Mouse (Mus musculus) hindbrain, embryonic 12.5 days (tissue): Measurements from ENCODE around the gene 4930556J24Rik. TPM values are rescaled to one million over a fixed set of nuclear protein-coding genes. Genes with fewer than 3 reads are reported as not detected.

ENCODE experiments used
- ATAC-seq: fragments of 200-750 bp; cut with Nextera tagmentation; 2 replicates; pipeline ENCODE4 v1.8.0; 2017; ENCODE audit warnings: moderate TSS enrichment; ENCODE audit not compliant: low FRiP score
- H3K27ac ChIP-seq: fragments of 300-500 bp; sonication (generic); 2 replicates; pipeline ENCODE4 v1.5.1; 2016; ENCODE audit warnings: mild to moderate bottlenecking
- H3K27me3 ChIP-seq: fragments of 300-500 bp; sonication (generic); 2 replicates; pipeline ENCODE4 v1.6.1; 2016; ENCODE audit warnings: mild to moderate bottlenecking
- H3K36me3 ChIP-seq: fragments of 300-500 bp; sonication (generic); 2 replicates; pipeline ENCODE4 v1.6.1; 2016; ENCODE audit warnings: mild to moderate bottlenecking
- H3K4me1 ChIP-seq: fragments of 300-500 bp; sonication (generic); 2 replicates; pipeline ENCODE4 v1.6.1; 2016
- H3K4me2 ChIP-seq: fragments of 300-500 bp; sonication (generic); replicated peaks from 2 replicates; pipeline ENCODE4 v1.6.1; 2016; ENCODE audit warnings: mild to moderate bottlenecking
- H3K4me3 ChIP-seq: fragments of 300-500 bp; sonication (generic); 2 replicates; pipeline ENCODE4 v1.5.1; 2016; ENCODE audit warnings: mild to moderate bottlenecking
- H3K9ac ChIP-seq: fragments of 300-500 bp; sonication (generic); 2 replicates; pipeline ENCODE4 v1.6.1; 2016; ENCODE audit warnings: mild to moderate bottlenecking, moderate library complexity
- H3K9me3 ChIP-seq: fragments of 300-500 bp; sonication (generic); replicated peaks from 2 replicates; pipeline ENCODE4 v1.6.1; 2016; ENCODE audit warnings: mild to moderate bottlenecking
- WGBS: fragments of 180-500 bp; shearing (Covaris S2); methylation state at CpG from one replicate; pipeline ENCODE4 v1.1.7; 2016; 5-methylcytosine and 5-hydroxymethylcytosine counted together
- polyA plus RNA-seq: library from polyadenylated mRNA; unstranded; fragments of >200 nt; fragmentation: Nextera tagmentation; extraction: Ambion mirVana; gene quantifications from 2 replicates; pipeline ENCODE4 v1.2.1, GENCODE M21; 2016

4930556J24Rik gene
- polyA plus RNA-seq, 1 experiment from 2014 or later = 0.30 TPM

DNA sequence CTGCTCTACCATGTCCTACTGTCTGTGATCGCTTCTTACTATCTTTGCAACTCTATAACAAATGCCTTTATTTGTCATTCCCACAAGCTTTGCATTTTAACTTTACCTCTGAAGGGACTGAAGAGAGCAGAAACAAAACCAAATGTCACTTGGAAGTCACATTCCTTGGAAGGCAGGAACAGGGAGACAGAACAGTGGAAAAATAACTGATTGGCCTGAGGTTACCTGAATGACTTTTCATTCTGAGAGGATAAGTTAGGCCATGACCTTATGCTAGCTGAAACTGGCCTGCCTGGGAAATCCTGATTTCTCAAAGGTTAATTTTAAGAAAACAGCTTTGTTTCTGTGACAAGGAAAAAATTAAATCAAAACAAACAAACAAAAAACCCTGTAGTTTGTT is 80.6 kb downstream of the 4930556J24Rik start:
- H3K27me3 ChIP-seq = no peaks in the 10 kb centered on the region
- no peaks in the 10 kb centered on the region for H3K9me3 ChIP-seq
- no peak overlapping the region for H3K27ac ChIP-seq
- peak overlapping the region; percentile 60 for H3K4me2 ChIP-seq
- no peak overlapping the region for H3K4me3 ChIP-seq
- peaks cover 9% of the 10 kb centered on the region; the same call in 1 of the 2 replicates for H3K4me1 ChIP-seq
- no peak overlapping the region for H3K9ac ChIP-seq
- peaks cover 28% of the 10 kb centered on the region for H3K36me3 ChIP-seq
- no peak for ATAC-seq
- WGBS = 88% methylated on average over 1 of the region's 1 CpGs

DNA sequence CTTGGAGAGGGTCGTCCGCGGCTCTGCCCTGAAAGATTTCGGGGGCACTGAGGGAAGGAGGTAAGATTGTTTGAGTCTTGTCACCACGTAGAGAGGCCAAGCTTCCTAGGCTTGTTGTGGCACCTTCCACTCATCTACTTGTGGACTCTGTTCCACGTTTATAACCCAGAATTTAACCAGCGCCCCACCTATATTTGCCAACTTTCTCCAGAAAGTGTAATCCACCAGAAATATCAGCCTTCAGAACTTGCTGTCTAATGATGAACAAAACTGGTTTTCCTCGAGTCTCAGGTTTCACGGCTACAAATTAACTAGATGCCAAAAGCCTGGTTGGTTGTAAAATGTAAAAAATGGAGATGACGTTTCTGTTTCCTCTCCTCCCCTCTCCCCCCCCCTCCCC is 81.1 kb downstream of the 4930556J24Rik start:
- WGBS = 6% methylated on average over 10 of the region's 10 CpGs
- no peak for ATAC-seq
- H3K36me3 ChIP-seq = peaks cover 28% of the 10 kb centered on the region
- no peaks in the 10 kb centered on the region for H3K27me3 ChIP-seq
- peak overlapping the region; percentile 67 for H3K9ac ChIP-seq
- peak overlapping the region; percentile 60 for H3K4me2 ChIP-seq
- no peaks in the 10 kb centered on the region for H3K9me3 ChIP-seq
- H3K27ac ChIP-seq = peak overlapping the region; percentile 85
- H3K4me3 ChIP-seq = peak overlapping the region; percentile 45
- peaks cover 9% of the 10 kb centered on the region; the same call in 1 of the 2 replicates for H3K4me1 ChIP-seq

- peak within 1 kb of the TSS; percentile 67 for H3K9ac ChIP-seq
- H3K27me3 ChIP-seq = no peaks in the 10 kb centered on the region
- H3K4me1 ChIP-seq = peaks cover 9% of the 10 kb centered on the region; the same call in 1 of the 2 replicates
- peak within 1 kb of the TSS; percentile 85 for H3K27ac ChIP-seq
- ATAC-seq = peak; percentile 99
- no peaks in the 10 kb centered on the region for H3K9me3 ChIP-seq
- peak within 1 kb of the TSS; percentile 60 for H3K4me2 ChIP-seq
- 2% methylated on average over 46 of the region's 46 CpGs for WGBS
- H3K36me3 ChIP-seq = peaks cover 28% of the 10 kb centered on the region
- peak within 1 kb of the TSS; percentile 45 for H3K4me3 ChIP-seq
Observed at GRCm38 (mm10) chr11:3894406-3895281, 81.9 kb downstream of the 4930556J24Rik start, which contains the start of the genes 4921536K21Rik and Dusp18. Gene 4921536K21Rik, minus strand, starts transcription at chr11:3895098. Gene Dusp18, plus strand, starts transcription at chr11:3895240.

DNA sequence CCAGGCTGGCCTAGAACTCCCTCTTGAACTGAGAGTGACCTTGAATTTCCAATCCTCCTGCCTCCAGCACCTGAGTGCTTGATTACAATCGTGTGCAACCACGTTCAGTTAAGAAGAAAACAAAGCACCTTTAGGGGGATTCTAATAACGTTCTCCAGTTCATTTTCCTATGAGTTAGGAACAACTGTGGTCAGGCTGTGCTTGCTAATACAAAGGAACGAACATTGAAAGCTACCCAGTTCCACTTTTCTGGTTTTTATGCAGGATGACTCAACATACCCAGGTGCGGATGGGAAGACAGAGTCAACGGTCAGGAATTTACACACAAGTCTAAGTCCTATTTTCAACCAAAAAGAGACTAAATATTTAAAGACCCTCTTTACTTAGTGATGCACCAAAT is 82.6 kb downstream of the 4930556J24Rik start:
- Histone ChIP-seq H3K9me3 (no peaks in the 10 kb centered on the region), H3K4me1 (peaks cover 9% of the 10 kb centered on the region; the same call in 1 of the 2 replicates), H3K36me3 (peaks cover 22% of the 10 kb centered on the region), H3K9ac (no peak overlapping the region), H3K27ac (no peak overlapping the region), H3K4me2 (peak overlapping the region; percentile 60; the same call in 1 of the 2 replicates), H3K27me3 (no peaks in the 10 kb centered on the region), H3K4me3 (no peak overlapping the region)
- ATAC-seq = no peak
- 80% methylated on average over 6 of the region's 6 CpGs for WGBS

Other genes with a start within 250 kb of the 4930556J24Rik start
- 7.0 and 8.8 TPM in 2 replicates for gene Osbp2, start 112.9 kb downstream of the 4930556J24Rik start, polyA plus RNA-seq
- gene 4921536K21Rik, start 81.7 kb downstream of the 4930556J24Rik start, polyA plus RNA-seq = 0.72 and 0.82 TPM in 2 replicates
- 27.7 and 29.1 TPM in 2 replicates for gene Dusp18, start 81.5 kb downstream of the 4930556J24Rik start, polyA plus RNA-seq
- gene Slc35e4, start 62.1 kb downstream of the 4930556J24Rik start, polyA plus RNA-seq = 7.6 and 7.9 TPM in 2 replicates
- 34.1 and 35.3 TPM in 2 replicates for gene Tcn2, start 44.6 kb downstream of the 4930556J24Rik start, polyA plus RNA-seq
- 69.7 and 73.4 TPM in 2 replicates for gene Pes1, start 12.8 kb downstream of the 4930556J24Rik start, polyA plus RNA-seq
- 3.1 and 3.3 TPM in 2 replicates for gene Gal3st1, start 6.9 kb upstream of the 4930556J24Rik start, polyA plus RNA-seq
- not detected in 2 replicates for gene Sec14l4, start 54.7 kb upstream of the 4930556J24Rik start, polyA plus RNA-seq
- not detected in 2 replicates for gene Sec14l3, start 88.1 kb upstream of the 4930556J24Rik start, polyA plus RNA-seq
- gene Mtfp1, start 118.7 kb upstream of the 4930556J24Rik start, polyA plus RNA-seq = 5.4 and 5.6 TPM in 2 replicates
- 1.8 and 3.1 TPM in 2 replicates for gene Sec14l2, start 146.6 kb upstream of the 4930556J24Rik start, polyA plus RNA-seq
- gene Rnf215, start 158.4 kb upstream of the 4930556J24Rik start, polyA plus RNA-seq = 42.7 and 44.5 TPM in 2 replicates
- 9.6 and 10.4 TPM in 2 replicates for gene Ccdc157, start 183.5 kb upstream of the 4930556J24Rik start, polyA plus RNA-seq
- gene Sf3a1, start 183.6 kb upstream of the 4930556J24Rik start, polyA plus RNA-seq = 72.0 and 77.6 TPM in 2 replicates
- 28.5 and 29.2 TPM in 2 replicates for gene Tbc1d10a, start 210.0 kb upstream of the 4930556J24Rik start, polyA plus RNA-seq
- 3.1 and 3.6 TPM in 2 replicates for gene Castor1, start 241.4 kb upstream of the 4930556J24Rik start, polyA plus RNA-seq